Mouse (Mus musculus) CD4-positive helper T cell, adult 2 months (primary cell): ENCODE measurements at regions not wholly inside any gene's neighbourhood (a gene's known extent, or its start where the extent isn't known, plus 50 kb on each side); places are given as distances from the start of the nearest gene placed in this dataset.

Source experiments
- DNase-seq: peaks from one replicate; pipeline ENCODE4 v3.0.0-alpha.2; 2012; ENCODE audit warnings: low read depth, missing footprints, low spot score

DNA sequence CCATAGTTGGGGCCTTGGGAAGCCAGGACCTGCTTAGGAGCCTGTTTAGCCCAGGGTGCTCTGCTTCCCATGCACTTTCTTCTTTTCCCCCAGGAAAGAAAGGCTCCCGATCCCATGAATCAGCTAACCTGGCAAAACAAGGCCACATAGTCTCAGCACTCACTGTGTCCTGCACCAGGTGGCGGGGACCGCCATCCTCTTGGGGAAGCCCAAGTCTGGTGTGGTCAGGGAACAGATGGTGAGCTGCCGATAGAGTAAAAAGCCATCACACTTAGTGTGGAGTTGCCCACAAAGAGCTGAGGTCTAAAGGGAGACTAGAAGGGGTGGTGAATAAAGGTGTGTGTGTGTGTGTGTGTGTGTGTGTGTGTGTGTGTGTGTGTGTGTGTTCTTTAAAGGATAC lies 57.0 kb upstream of the Lrpap1 start:
- DNase-seq, result no peak

GRCm38 (mm10) chr5:35162120-35162519 lies 56.6 kb upstream of the Lrpap1 start:
- no peak for DNase-seq

DNA sequence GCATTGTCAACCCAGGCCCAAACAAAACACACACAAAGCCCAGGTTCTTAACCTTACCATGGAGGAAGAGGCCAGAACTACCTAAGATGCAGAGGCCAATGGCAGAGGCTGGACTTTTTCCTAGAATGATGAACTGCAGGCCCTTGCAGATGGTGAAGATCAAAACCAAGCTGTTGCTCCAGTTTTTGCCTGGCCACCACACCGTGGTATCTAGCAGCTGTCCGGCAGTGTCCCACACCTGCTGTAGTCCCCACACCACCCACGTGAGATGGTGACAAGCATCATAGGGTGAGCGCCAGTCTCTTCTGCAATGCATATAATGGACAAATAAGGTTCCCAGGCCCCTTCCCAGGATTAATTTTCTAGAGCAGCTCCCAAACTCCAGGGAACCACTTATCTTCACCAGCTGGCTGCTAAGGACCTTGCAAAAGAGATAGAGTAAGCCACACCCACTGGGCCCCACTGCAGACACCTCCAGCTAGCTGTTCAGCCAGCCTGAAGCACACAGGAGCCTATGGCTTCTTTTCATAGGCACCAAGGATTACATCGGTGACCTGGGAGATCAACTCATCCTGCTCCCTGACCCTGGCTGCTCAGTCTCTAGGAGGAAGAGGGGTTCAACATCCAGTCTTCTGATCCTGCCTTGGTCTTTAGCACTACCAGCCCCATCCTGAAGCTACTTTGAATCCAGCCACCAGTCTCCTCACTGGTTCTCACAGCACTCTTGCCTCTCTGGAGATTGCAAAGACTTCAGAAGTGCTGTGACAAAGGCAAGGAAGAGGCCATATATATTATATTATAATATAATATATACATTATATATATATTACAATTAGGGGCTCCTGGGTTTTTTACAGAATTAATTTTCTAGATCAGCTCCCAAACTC lies 55.6 kb upstream of the Lrpap1 start:
- no peak for DNase-seq

DNA sequence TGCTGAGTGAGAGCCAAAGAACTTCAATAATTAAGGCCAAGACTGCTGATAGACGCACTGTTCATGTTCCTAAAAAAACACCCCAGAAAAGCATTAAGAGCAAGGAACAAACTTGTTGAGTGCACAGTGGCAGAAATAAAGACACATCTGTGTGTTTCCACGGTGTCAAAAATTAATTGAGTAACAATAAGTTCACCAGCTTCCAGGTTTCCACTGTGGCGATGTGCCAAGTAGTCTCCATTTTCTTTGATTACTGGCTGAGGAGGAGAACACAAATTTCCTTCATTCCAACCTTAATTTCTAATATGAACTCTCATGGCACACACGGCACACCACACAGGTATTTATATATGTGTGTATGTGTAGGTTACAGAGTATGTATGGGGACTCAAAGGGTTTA lies 54.3 kb upstream of the Lrpap1 start:
- no peak for DNase-seq

DNA sequence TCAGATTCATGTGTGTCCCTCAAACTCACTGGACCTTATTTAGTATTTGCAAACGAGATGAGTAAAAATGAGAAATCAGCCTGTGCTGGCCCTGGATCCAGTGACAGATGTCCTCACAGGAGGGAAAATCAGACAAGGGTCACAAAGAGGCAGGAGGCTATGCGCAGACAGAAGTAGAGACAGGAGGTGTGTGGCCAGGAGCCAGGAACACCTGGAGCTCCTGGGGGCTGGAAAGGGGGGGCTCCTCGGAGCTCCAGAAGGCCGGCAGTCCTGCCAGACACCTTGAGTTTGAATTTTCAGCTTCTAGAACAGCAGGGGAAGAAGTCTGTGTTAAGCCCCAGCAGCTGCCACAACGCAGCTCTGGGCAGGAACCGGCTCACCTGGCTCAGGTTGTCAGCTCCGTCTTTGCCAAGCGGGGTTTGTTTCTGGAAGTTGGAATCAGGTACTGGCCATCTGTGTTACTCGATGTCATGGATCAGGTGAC lies 53.7 kb upstream of the Lrpap1 start:
- DNase-seq, result no peak

DNA sequence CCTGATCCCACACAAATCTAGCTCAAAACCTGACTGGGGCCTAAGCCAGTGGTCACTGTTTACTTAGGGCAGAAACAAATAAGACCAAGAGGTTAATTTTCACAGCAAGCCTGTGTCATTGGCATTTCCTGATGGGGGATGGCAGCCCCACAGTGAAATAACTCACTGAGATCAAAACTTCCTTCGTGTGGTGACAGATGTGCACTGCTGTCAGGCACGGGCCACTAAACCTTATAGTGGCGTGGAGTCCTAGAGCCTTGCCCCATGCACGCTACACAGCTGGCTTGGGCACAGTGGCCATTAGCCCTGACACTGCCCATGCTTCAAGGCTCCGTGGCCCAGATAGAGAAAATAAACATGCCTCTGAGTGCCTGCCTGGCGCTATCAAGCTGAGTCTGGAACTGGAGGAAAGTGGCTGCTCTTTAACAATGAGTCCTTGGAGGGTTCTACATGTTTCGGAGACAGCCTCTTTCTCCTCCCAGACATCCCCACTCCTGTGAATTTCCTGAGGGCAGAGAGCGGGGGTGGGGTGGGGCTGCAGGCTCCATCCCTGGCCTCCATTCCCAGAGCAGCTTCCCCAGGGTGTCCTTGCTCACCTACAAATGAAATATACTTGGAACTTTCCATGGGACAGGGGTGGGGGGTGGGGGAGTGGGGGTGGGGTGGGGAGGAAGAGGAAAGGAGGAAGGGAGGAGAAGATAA lies 52.9 kb upstream of the Lrpap1 start:
- no peak for DNase-seq

DNA sequence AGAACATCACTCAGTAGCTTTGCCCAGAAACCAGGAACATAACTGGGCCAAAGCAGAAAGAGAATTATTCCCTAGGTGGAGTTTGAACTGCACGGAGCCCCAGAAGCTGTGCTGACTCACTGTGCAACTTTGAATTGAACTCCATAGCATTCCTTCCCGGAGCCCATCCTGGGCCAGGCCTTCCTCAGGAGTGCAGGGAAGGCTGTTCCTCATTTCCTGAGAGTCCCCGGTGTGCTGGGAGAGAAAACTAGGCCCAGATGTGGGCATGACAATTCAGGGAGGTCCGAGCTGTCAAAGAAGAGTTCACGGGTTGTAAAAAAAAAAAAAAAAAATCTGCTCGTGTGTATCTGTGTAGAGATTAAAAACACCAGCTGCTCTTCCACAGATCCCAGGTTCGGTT lies 50.8 kb upstream of the Lrpap1 start:
- DNase-seq, result no peak

DNA sequence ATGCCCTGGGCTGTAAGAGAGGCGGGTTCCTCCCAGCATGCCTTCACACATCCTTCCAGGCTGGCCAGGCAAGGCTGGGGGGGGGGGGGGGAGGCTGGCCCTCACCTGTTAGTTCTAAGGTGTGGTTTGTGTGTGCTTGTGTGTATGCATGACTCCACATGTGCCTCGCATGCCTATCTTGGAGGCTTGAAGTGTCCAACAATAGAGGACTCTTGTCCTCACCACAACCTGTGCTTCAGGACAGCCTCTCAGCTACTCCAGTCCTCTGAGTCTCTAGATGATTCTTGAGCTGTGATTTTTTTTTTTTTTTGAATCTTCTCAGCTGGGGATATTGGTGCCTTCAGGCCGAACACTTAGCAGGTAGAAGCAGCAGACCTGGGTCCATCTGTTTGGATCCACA lies 50.2 kb upstream of the Lrpap1 start:
- DNase-seq, result no peak
